Mouse (Mus musculus) kidney, adult 9 months (tissue): ENCODE results near the gene Actg2.

Experiments used
- DNase-seq: peaks from one replicate; pipeline ENCODE4 v3.0.0; 2022

The Actg2 gene

GRCm38 (mm10) chr6:83510210-83510609 lies 25.9 kb downstream of the Actg2 start:
- DNase-seq = no peak

GRCm38 (mm10) chr6:83509442-83509841 lies 26.6 kb downstream of the Actg2 start:
- no peak for DNase-seq

GRCm38 (mm10) chr6:83507168-83507546 lies 28.9 kb downstream of the Actg2 start:
- DNase-seq = no peak

GRCm38 (mm10) chr6:83506258-83507167 lies 29.6 kb downstream of the Actg2 start, which contains the start of gene Dguok:
TSS of gene Dguok (minus strand) at chr6:83506969.
- DNase-seq = peak; percentile 98

GRCm38 (mm10) chr6:83505554-83505953 lies 30.5 kb downstream of the Actg2 start:
- no peak for DNase-seq

GRCm38 (mm10) chr6:83503361-83503760 lies 32.7 kb downstream of the Actg2 start:
- DNase-seq = no peak

- no peak for DNase-seq
These were observed 33.4 kb downstream of the Actg2 start for GRCm38 (mm10) chr6:83502656-83503055.

- DNase-seq = no peak
These were observed 34.3 kb downstream of the Actg2 start for GRCm38 (mm10) chr6:83501524-83502310.

- DNase-seq = no peak
These were observed 35.6 kb downstream of the Actg2 start for GRCm38 (mm10) chr6:83500462-83500861.

- DNase-seq = no peak
These were observed 37.0 kb downstream of the Actg2 start for GRCm38 (mm10) chr6:83499078-83499477.

- DNase-seq = peak; percentile 62
These were observed 39.0 kb downstream of the Actg2 start for GRCm38 (mm10) chr6:83496753-83497710.

GRCm38 (mm10) chr6:83496009-83496752 lies 39.9 kb downstream of the Actg2 start:
- no peak for DNase-seq

GRCm38 (mm10) chr6:83490622-83491021 lies 45.4 kb downstream of the Actg2 start:
- no peak for DNase-seq

- DNase-seq = no peak
These were observed 47.9 kb downstream of the Actg2 start for GRCm38 (mm10) chr6:83488200-83488599.

- no peak for DNase-seq
These were observed 48.8 kb downstream of the Actg2 start for GRCm38 (mm10) chr6:83487298-83487697.

- no peak for DNase-seq
These were observed 50.2 kb downstream of the Actg2 start for GRCm38 (mm10) chr6:83485854-83486253.

GRCm38 (mm10) chr6:83483776-83484175 lies 52.3 kb downstream of the Actg2 start:
- no peak for DNase-seq

- DNase-seq = peak; percentile 58
These were observed 53.5 kb downstream of the Actg2 start for GRCm38 (mm10) chr6:83482418-83483085.

- DNase-seq = no peak
These were observed 55.9 kb downstream of the Actg2 start for GRCm38 (mm10) chr6:83480019-83480655.

GRCm38 (mm10) chr6:83479193-83479592 lies 56.9 kb downstream of the Actg2 start:
- DNase-seq = peak; percentile 47

- no peak for DNase-seq
These were observed 57.4 kb downstream of the Actg2 start for GRCm38 (mm10) chr6:83478628-83479027.
